Mouse (Mus musculus) gastrocnemius, adult 2 months (tissue): ENCODE measurements around the gene Lrrk1. TPM values are rescaled to one million over a fixed set of nuclear protein-coding genes. Genes with fewer than 3 reads are reported as not detected.

ENCODE experiments used
- DNase-seq: peaks from one replicate; pipeline ENCODE4 v3.0.0; 2022
- H3K27ac ChIP-seq: fragments of 200-600 bp; 2 replicates; pipeline ENCODE4 v1.8.1; 2022; ENCODE audit warnings: mild to moderate bottlenecking
- H3K4me3 ChIP-seq: fragments of 200-600 bp; 2 replicates; pipeline ENCODE4 v1.8.1; 2022; ENCODE audit warnings: mild to moderate bottlenecking, moderate library complexity
- CTCF ChIP-seq: fragments of 200-600 bp; IDR thresholded peaks from 2 replicates; pipeline ENCODE4 v1.8.1; 2022; ENCODE audit warnings: antibody characterized with exemption, mild to moderate bottlenecking, moderate library complexity
- intact Hi-C: fragments of 180-260 bp; cut with DNase I; formaldehyde crosslinking; loops from one replicate; pipeline ENCODE4 v1.15.1; 2025
- total RNA-seq, 2 experiments: library from RNA; stranded (reverse); gene quantifications; 2 replicates each; pipeline ENCODE4 v1.2.3; 2021

Gene Lrrk1
- total RNA-seq, 2 experiments from 2014 or later, result 3.0 to 6.4 TPM

- no peak for TF ChIP-seq CTCF
- peak; percentile 67 for DNase-seq
- Histone ChIP-seq H3K4me3 (no peak overlapping the region), H3K27ac (peak overlapping the region; percentile 55)
- intact Hi-C loops, result no loop called here
These were observed 64.7 kb downstream of the Lrrk1 start for GRCm38 (mm10) chr7:66323252-66324015.

DNA sequence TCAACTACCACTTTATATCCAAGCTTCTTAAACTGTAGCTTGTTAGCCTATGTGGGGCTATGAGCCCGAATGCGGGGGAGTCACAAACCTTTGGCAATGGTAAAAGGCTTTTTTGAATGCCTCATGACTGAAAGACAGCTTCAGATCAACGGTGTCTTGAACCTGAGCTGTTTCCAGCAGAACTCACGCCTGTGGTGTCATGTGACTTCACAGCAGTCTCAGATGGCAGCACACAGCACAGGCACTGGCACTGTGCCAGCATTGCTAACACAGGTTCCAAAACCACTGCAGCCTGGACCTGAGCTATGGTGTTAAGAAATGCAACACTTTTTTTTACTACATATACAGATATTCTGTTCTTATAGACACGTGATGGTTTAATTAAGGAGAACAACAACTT lies 67.2 kb downstream of the Lrrk1 start:
- no peak for TF ChIP-seq CTCF
- no peak overlapping the region for H3K4me3 ChIP-seq
- intact Hi-C loops, result no loop called here
- peak overlapping the region; percentile 21; the same call in 1 of the 2 replicates for H3K27ac ChIP-seq
- peak; percentile 65 for DNase-seq

- intact Hi-C loops, result no loop called here
- H3K27ac ChIP-seq, result peak overlapping the region; percentile 16
- no peak for TF ChIP-seq CTCF
- H3K4me3 ChIP-seq, result no peak overlapping the region
- DNase-seq, result no peak
These were observed 70.0 kb downstream of the Lrrk1 start for GRCm38 (mm10) chr7:66318147-66318546.

DNA sequence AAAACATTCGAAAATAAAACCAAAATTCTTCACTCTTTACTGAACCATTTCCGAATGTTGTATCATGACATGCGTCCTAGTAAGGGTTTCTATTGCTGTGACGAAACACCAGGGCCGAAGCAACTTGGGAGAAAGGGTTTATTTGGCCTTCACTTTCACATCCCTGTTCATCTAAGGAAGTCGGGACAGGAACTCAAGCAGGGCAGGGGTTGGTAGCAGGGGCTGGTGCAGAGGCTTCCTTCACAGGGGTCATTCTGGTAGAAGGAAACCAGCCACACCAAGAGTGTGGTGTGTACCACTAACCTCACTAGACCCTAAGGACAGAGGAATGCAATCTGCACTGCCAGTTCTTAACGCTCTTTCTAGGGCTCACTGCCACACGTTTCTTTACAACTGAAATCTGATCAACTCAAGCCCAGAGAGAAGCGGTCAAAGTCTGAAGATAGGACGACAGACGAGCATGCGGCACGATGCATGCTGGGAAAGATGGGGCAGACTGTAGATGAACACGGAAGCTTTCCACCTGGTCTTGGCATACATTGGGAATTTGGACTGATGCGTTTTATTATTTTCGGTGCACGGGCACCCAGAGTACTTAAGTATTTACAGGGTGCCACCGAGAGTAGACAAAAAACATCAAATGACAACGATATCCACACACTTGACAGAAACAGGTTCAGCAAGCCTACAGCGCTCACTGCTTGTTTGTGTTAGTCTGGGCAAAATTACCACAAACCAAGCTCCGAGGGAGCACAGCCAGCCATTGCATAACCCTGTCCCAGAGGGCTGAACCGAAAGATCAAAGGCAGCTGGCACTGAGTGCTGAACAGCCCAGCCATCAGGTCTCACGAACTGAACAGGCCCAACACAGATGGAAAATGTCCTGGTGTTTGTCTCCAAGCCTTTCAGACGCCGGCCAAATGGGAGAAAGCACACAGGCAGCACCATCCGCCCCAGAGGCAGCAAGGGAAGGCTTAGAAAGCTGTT lies 77.2 kb downstream of the Lrrk1 start:
- H3K4me3 ChIP-seq, result peak overlapping the region; percentile 13
- H3K27ac ChIP-seq, result peak overlapping the region; percentile 64
- peak; percentile 80 for DNase-seq
- intact Hi-C loops, result loop anchor here (1.0 kb wide), 2 partner anchors 31 to 78 kb away; no protein-coding TSS in a partner anchor
- TF ChIP-seq CTCF, result no peak

DNA sequence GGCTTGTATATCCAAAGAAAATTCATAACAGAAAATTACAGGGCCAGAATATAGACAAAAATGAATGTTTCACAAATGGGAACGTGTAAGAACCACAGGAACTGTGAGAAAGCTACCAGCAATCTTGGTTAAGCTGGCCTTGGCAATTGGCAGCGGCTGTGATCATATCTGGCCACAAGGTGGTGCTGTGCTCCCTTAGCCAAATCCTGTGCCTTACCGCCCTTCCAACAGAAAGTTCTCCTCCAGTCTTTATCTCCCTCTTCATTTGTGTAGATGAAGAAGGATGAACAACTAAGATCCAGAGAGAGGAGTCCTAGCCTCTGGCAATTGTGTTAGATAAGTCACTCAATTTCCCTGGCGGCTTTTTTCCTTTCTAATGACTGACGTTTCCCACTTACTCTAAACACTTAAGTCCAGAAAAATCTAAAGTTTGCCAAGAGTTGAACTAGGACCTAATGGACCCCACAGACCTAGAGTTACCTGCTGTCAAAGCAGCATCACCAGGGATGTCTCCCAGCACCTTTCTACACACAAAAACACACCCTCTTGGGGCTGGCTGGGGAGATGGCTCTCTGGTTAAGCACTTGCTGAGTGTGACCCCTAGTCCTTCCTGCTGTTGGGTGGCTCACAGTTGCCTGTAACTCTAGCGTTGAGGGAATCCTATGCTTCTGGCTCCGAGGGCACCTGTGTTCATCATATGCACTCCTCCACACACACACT lies 78.0 kb downstream of the Lrrk1 start:
- intact Hi-C loops, result loop anchor here (1.0 to 5.0 kb wide), 3 partner anchors 32 to 352 kb away; no protein-coding TSS in a partner anchor
- peak overlapping the region; percentile 64 for H3K27ac ChIP-seq

GRCm38 (mm10) chr7:66309240-66309949 lies 78.8 kb downstream of the Lrrk1 start:
- Histone ChIP-seq H3K4me3 (no peak overlapping the region), H3K27ac (peak overlapping the region; percentile 64)
- no peak for TF ChIP-seq CTCF
- intact Hi-C loops, result loop anchor here (5.0 kb wide), 1 partner anchor 353 kb away; no protein-coding TSS in a partner anchor
- peak; percentile 53 for DNase-seq

More for the DNA sequence above, 78.0 kb downstream of the Lrrk1 start:
- peak; percentile 74 for DNase-seq
- H3K4me3 ChIP-seq, result no peak overlapping the region
- TF ChIP-seq CTCF, result peak; percentile 92

DNA sequence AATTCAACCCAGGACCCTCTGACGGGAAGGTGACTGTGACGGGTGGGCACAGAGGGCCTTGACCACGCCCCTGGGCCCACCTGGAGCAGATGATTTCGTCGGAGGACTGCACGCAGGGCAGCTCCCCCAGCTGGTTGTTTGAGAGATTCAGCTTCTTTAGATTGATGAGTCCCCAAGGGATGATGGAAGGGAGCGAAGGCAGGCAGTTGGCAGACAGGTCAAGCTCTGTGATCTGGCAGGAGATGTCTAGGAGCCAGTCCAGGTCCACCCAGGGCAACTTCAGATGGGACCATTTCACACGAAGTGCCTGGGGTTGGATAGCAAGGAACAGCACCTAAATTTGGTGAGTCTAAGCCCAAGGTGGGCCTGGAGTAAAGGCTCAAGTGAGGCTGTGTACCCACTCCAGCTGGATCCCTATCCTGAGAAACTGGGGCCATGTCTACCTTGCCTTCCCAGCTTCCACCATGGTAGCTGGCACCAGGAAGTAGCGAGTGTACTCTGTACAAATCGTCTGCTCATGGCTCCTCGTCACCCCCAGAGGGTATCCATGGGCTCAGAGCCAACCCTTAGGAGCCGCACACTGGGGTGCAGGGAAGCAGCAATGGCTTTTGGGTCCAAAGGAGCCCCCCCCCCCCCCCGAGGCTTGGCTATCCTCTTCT lies 79.4 kb downstream of the Lrrk1 start:
- intact Hi-C loops, result loop anchor here (5.0 kb wide), 1 partner anchor 354 kb away; no protein-coding TSS in a partner anchor
- H3K4me3 ChIP-seq, result no peak overlapping the region
- no peak for TF ChIP-seq CTCF
- no peak for DNase-seq
- H3K27ac ChIP-seq, result peak overlapping the region; percentile 64

DNA sequence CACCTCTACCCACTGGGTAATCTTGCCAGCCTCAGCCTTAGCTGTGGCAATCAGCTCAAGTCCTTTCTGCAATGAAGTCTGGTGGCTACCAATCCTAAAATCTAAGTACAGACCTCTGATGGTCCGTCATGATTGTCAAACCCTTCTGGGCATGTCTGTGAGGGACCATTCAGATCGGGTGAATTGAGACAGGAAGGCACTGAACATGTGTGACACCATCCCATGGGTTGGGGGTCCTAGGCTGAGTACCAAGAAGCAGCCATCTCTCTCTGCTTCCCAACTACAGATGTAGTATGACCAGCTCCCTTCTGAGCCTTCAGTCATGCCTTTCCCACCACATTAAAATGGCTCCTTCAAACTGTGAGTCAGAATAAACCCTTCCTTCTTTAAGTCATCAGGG lies 80.4 kb downstream of the Lrrk1 start:
- no peak overlapping the region for H3K27ac ChIP-seq
- intact Hi-C loops, result loop anchor here (5.0 kb wide), 1 partner anchor 355 kb away; no protein-coding TSS in a partner anchor
- no peak for DNase-seq
- TF ChIP-seq CTCF, result no peak
- H3K4me3 ChIP-seq, result no peak overlapping the region

GRCm38 (mm10) chr7:66305714-66306198 lies 82.4 kb downstream of the Lrrk1 start:
- peak overlapping the region; percentile 3; the same call in 1 of the 2 replicates for H3K27ac ChIP-seq
- no peak overlapping the region for H3K4me3 ChIP-seq
- DNase-seq, result no peak
- intact Hi-C loops, result loop anchor here (5.0 kb wide), 1 partner anchor 357 kb away; no protein-coding TSS in a partner anchor
- TF ChIP-seq CTCF, result no peak

DNA sequence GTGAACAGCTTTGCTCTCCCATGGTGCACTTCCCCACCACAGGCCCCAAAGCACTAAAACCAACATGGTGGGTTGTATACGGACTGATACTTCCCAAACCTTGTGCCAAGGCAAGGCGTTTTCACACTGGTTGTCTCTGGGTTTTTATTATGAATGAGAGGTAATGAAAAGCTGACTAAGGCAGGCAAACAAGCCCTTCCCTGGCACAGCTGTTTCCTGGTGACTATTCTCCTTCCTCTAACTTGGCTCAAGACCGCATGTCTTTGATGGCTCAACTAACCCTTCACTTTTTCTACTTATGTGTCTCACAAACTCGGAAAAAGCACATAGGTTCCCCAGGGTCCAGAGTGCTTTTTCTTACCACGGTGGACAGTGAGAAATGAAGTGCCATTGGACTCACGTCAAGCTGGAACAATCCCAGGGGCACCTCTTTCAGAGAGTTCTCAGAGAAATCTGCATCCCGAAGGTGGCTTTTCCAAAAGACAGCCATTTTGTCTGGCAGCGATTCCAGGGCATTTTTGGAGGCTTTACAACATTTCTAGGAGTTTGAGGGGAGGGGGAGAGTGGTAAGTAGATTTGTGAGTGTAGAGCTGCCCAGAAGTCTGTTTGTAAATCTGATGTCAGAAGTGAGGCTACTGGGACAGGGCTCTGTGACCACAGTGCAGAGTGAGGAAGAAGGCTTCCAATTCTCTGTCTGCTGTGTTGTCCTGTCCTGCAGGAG lies 83.0 kb downstream of the Lrrk1 start:
- intact Hi-C loops, result loop anchor here (5.0 kb wide), 2 partner anchors 43 to 357 kb away; no protein-coding TSS in a partner anchor
- no peak for DNase-seq
- H3K4me3 ChIP-seq, result no peak overlapping the region
- TF ChIP-seq CTCF, result no peak
- peak overlapping the region; percentile 3; the same call in 1 of the 2 replicates for H3K27ac ChIP-seq
